26 mouse cellular contexts compared by ENCODE assay signal in the genomic region with DNA sequence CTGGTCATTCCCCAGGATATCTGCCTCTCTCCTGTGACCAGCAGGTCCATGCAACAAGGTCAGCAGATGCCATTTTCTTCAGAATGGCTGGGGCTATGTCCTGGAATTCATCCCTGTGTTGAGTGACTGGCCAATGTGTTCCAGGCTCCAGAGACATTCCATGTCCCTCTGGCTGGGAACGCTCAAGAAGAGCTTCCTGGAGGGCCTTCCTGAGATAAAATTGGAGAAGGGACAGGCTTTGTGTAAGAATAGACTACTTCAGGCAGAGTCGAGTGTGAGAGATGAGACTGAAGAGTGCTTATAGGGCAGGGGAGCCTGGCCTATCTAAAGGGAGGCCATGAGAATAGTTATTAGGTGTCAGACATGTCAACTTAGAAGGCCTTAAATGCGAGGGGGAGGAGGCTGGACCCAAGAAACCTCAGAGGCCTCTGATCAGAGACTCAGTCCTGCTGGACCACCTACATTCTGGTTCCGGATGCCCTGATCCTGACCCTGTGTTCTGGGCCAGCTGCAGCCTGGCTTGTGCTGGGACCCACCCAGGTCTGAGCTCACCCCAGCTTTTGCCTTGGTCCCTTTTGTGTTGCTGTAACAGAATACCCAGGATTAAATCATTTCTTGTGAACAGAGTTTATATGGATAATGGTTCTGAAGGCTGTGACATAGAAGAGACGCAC. TPM values are rescaled to one million over a fixed set of nuclear protein-coding genes. Genes with fewer than 3 reads are reported as not detected.
DNase-seq lines count a peak whose midpoint lies in the region; ATAC-seq and TF ChIP-seq lines count a peak whose summit lies in the region.
"Had no signal": no experiment of that assay in that cellular context is flagged by ENCODE, and none has a peak within 500 bp of the region (broad histone marks: within the 10 kb centered on the region; RNA-seq: fewer than 3 reads in every experiment).

No protein-coding gene starts in this region.

- intact Hi-C loops in gastrocnemius, adult 2 months (cut with DNase I), result no loop called here
- intact Hi-C loops in heart, postnatal 10 days (cut with DNase I), result no loop called here
- intact Hi-C loops in left cerebral cortex, postnatal 25 days (cut with DNase I), result no loop called here

- peak overlapping the region; percentile 31; the same call in 1 of the 2 replicates for H3K27ac ChIP-seq in gastrocnemius, adult 2 months
- H3K27ac ChIP-seq in forebrain, embryonic 15.5 days (replicated peaks), result no peak overlapping the region
- H3K27ac ChIP-seq: embryonic facial prominence, embryonic 12.5 days; heart, embryonic 15.5 days; hindbrain, embryonic 10.5 days; kidney, embryonic 15.5 days; limb, embryonic 13.5 days; lung, embryonic 15.5 days; midbrain, embryonic 10.5 days had no signal

- no peak for TF ChIP-seq CTCF in gastrocnemius, adult 2 months (IDR thresholded peaks at IDR 0.05)

- DNase-seq in gastrocnemius, adult 2 months, result peak; percentile 64
- no peak for DNase-seq in gastrocnemius, postnatal 10 days
- DNase-seq in gastrocnemius, postnatal 25 days, result peak; percentile 47
- peak; percentile 46 to 64 for DNase-seq in heart, postnatal 10 days
- peak; percentile 54 for DNase-seq in skeletal muscle tissue, adult 2 months (ENCODE audit: low read depth, low spot score)
- DNase-seq in left cerebral cortex, postnatal 25 days (ENCODE audit: low spot score in 2 of 2), result no peak
- DNase-seq: adrenal gland, postnatal 10 days; cerebellum, adult 11-12 months; cerebellum, adult 9-11 months; embryo, embryonic 11 days; kidney, adult 18-20 months; kidney, postnatal 25 days; right cerebral cortex, adult 18-20 months had no signal

- no peaks in the 10 kb centered on the region for H3K36me3 ChIP-seq in forebrain, embryonic 15.5 days
- H3K36me3 ChIP-seq: embryonic facial prominence, embryonic 12.5 days; G1E; heart, embryonic 15.5 days; hindbrain, embryonic 10.5 days; kidney, embryonic 15.5 days; limb, embryonic 13.5 days; lung, embryonic 15.5 days; midbrain, embryonic 10.5 days had no signal

- H3K9me3 ChIP-seq in forebrain, embryonic 15.5 days, result no peaks in the 10 kb centered on the region
- H3K9me3 ChIP-seq: embryonic facial prominence, embryonic 12.5 days; G1E; heart, embryonic 15.5 days; hindbrain, embryonic 10.5 days; kidney, embryonic 15.5 days; limb, embryonic 13.5 days; lung, embryonic 15.5 days; midbrain, embryonic 10.5 days had no signal

- H3K4me2 ChIP-seq in forebrain, embryonic 15.5 days (replicated peaks), result no peak overlapping the region
- H3K4me2 ChIP-seq: embryonic facial prominence, embryonic 12.5 days; heart, embryonic 15.5 days; kidney, embryonic 15.5 days; limb, embryonic 13.5 days; liver, embryonic 11.5 days; lung, embryonic 15.5 days had no signal

- H3K27me3 ChIP-seq in forebrain, embryonic 15.5 days, result no peaks in the 10 kb centered on the region
- H3K27me3 ChIP-seq: embryonic facial prominence, embryonic 12.5 days; heart, embryonic 15.5 days; kidney, embryonic 15.5 days; limb, embryonic 13.5 days; lung, embryonic 15.5 days had no signal

- no peaks in the 10 kb centered on the region for H3K4me1 ChIP-seq in forebrain, embryonic 15.5 days
- H3K4me1 ChIP-seq: embryonic facial prominence, embryonic 12.5 days; heart, embryonic 15.5 days; hindbrain, embryonic 10.5 days; kidney, embryonic 15.5 days; limb, embryonic 13.5 days; midbrain, embryonic 10.5 days had no signal

- no peak overlapping the region for H3K4me3 ChIP-seq in gastrocnemius, adult 2 months
- no peak overlapping the region for H3K4me3 ChIP-seq in forebrain, embryonic 15.5 days
- H3K4me3 ChIP-seq: embryonic facial prominence, embryonic 12.5 days; heart, embryonic 15.5 days; hindbrain, embryonic 10.5 days; kidney, embryonic 15.5 days; limb, embryonic 13.5 days; lung, embryonic 15.5 days; midbrain, embryonic 10.5 days had no signal

- H3K9ac ChIP-seq in forebrain, embryonic 15.5 days (replicated peaks), result no peak overlapping the region
- H3K9ac ChIP-seq: embryonic facial prominence, embryonic 12.5 days; heart, embryonic 15.5 days; kidney, embryonic 15.5 days; limb, embryonic 13.5 days; lung, embryonic 15.5 days had no signal

- WGBS in forebrain, embryonic 15.5 days, result 93% methylated on average over 5 of the region's 5 CpGs

- ATAC-seq in forebrain, embryonic 15.5 days (replicated peaks), result no peak
- ATAC-seq: forebrain, embryonic 14.5 days; hindbrain, embryonic 16.5 days; midbrain, embryonic 16.5 days had no signal

RNA-seq across cellular contexts. Expression of gene Cnot6, which starts 17.9 kb away (rescaled TPM):
- 10 to 100 TPM in 1 of 2 experiments, 1 to 10 TPM in 1; 8.1 to 14.5 TPM for total RNA-seq in gastrocnemius, adult 2 months (2021)
- total RNA-seq in gastrocnemius, postnatal 10 days (2021), result 10 to 100 TPM; 31.8 to 38.6 TPM
- 10 to 100 TPM; 12.7 to 13.5 TPM for total RNA-seq in gastrocnemius, postnatal 25 days (2021)
- 10 to 100 TPM; 49.2 to 56.2 TPM for total RNA-seq in heart, postnatal 10 days (2021)
- total RNA-seq in left cerebral cortex, postnatal 25 days (2021), result 10 to 100 TPM; 44.7 to 51.6 TPM
- 69.9 and 78.7 TPM in 2 replicates for polyA plus RNA-seq in forebrain, embryonic 15.5 days (2015; fragmentation: Nextera tagmentation; extraction: Ambion mirVana)

Comparison
In these comparisons a context has a peak if more than half of its experiments do, and no peak if none do; other contexts are left out.
1. DNase-seq: peak in gastrocnemius, adult 2 months (single experiment), gastrocnemius, postnatal 25 days (single experiment), heart, postnatal 10 days (2 of 2) and skeletal muscle tissue, adult 2 months (single experiment); none in gastrocnemius, postnatal 10 days (single experiment) and left cerebral cortex, postnatal 25 days (0 of 2).